Mouse (Mus musculus) T-helper 1 cell (primary cell): ENCODE measurements at regions not wholly inside any gene's neighbourhood (a gene's known extent, or its start where the extent isn't known, plus 50 kb on each side); places are given as distances from the start of the nearest gene placed in this dataset.

Source experiments
- in situ Hi-C: fragments of 300-600 bp; cut with MboI, MseI; formaldehyde crosslinking; loops from one replicate; pipeline ENCODE4 v1.15.1; 2025; ENCODE audit warnings: high pct_unique_total_duplicates

DNA sequence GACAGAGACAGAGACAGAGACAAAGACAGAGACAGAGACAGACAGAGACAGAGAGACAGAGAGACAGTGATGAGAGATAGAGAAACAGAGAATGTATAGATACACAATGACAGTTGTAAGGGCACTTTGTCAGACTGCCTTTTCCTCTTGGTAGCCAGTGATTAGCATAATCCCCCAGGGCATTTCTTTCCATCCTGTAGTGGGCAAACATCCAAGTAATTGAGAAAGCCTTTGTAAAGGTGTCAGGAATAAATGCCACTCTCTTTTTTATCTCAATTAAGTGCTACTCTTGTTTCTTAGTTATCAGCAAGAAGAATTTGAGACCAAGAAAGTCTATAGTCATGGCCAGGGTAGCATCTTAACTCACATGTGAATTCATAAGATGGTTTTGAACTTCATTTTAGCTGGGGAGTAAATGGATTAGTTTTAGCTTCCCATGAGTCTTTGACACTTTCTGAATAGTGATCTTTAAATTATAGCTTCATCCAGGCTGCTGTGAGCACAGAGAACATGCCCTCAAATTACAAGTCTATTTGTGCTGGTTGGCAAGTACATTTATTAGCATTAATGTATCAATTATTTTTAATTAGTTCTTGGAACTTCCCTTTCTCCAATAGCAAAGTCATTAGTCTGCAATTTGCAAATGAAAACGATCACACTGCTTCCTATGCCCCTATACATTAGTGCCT lies 1215.9 kb downstream of the Gm9008 start:
- in situ Hi-C loops = loop anchor here (10.0 kb wide), 1 partner anchor 257 kb away; no protein-coding TSS in a partner anchor

- in situ Hi-C loops = no loop called here
Measured at GRCm38 (mm10) chr6:75254076-75254414, 1243.5 kb downstream of the Gm9008 start.

GRCm38 (mm10) chr6:75253357-75254075 lies 1244.1 kb downstream of the Gm9008 start:
- in situ Hi-C loops = no loop called here

- in situ Hi-C loops = no loop called here
Measured at GRCm38 (mm10) chr6:75215515-75215914, 1282.1 kb downstream of the Gm9008 start.

- in situ Hi-C loops = no loop called here
Measured at GRCm38 (mm10) chr6:75212721-75213475, 1284.7 kb downstream of the Gm9008 start.
